Mouse (Mus musculus) testis, adult 2 months (tissue): ENCODE data around the gene Ube2cbp.

Experiments used
- CTCF ChIP-seq: fragments of 200-500 bp; IDR thresholded peaks from 2 replicates; pipeline ENCODE4 v1.5.1; 2012; ENCODE audit warnings: low read depth, mild to moderate bottlenecking, inconsistent platforms, low read length, moderate library complexity; ENCODE audit not compliant: control insufficient read depth, insufficient read depth, insufficient replicate concordance
- POLR2A ChIP-seq: fragments of 200-500 bp; IDR thresholded peaks from 2 replicates; pipeline ENCODE4 v1.6.1; 2012; ENCODE audit warnings: low read depth, mild to moderate bottlenecking, inconsistent platforms, low read length, moderate library complexity; ENCODE audit not compliant: control insufficient read depth

- TF ChIP-seq CTCF (no peak), POLR2A (no peak)
These were observed 49.6 kb upstream of the Ube2cbp start for GRCm38 (mm10) chr9:86514390-86514789.
